Mouse (Mus musculus): ENCODE results near the gene Rab31.
A peak's percentile ranks its signal among the peaks of the same experiment; 100 is the strongest.
"Not testable (repeated sequence)": the region's sequence is repeated elsewhere in the genome, so short reads cannot be mapped to it uniquely, and the experiment has no call there.

Rab31 gene

DNA sequence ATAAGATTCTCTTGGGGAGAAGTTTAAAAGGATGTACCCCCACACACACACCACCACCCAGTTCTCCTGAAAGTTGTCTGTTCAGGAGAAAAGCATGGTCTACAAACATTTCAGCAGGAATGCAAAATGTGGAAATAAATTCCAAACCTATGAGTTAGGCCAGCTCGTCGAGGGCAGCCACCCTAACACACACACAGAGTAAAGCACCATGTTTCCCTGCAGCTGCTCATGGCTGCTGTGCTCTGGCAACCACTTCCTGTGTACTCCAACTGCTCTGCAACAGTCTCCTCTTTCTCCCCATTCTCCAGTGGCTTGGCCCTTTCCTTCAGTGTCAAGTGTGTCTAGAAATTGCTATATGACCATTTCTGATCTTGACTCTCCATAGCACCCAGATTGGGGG is 114.1 kb downstream of the Rab31 start:
- DNase-seq = no peak

DNA sequence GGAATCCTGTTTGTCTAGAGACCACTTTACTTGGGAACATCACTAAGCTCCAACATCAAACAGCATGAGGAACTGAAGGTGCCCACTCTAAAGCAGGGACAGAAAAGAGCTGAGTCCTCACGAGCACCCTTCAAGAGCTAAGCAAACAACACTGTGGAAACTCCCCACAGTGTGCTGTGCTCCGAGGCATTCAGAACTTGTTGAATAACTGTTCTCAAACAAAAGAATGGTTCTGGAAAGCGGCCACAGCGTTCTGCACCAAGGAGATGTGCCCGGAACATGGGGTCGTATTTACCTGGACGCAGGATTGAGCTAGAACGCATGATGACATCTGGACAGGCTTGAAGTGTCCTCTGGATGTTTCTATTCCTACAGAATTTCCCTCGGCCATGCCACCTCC is 114.6 kb downstream of the Rab31 start:
- DNase-seq = peak; percentile 80 to 91

- DNase-seq = no peak
Measured at GRCm38 (mm10) chr17:65656731-65657130, 115.8 kb downstream of the Rab31 start.

GRCm38 (mm10) chr17:65656076-65656475 is 116.5 kb downstream of the Rab31 start:
- no peak for DNase-seq

DNA sequence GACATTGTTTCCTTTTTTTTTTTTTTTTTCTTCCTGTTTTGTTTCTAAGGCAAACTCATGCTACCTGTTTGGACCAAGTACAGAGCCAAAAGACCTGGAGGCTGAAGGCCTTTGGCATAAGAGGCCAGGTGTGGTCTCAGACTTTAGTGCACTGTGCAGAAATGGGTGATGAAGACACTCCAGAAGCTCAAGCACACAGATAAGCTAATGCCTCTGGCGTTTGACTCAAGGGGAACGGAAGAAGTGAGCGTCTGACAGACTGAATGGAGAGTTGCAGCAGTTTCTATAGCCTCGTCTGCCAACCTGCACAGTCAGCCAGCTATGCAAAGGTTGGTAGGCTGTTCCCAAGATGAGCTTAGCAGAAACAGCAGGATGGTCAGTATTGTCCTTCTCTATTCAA is 116.9 kb downstream of the Rab31 start:
- DNase-seq = peak in 1 of 2 experiments; percentile 50

DNA sequence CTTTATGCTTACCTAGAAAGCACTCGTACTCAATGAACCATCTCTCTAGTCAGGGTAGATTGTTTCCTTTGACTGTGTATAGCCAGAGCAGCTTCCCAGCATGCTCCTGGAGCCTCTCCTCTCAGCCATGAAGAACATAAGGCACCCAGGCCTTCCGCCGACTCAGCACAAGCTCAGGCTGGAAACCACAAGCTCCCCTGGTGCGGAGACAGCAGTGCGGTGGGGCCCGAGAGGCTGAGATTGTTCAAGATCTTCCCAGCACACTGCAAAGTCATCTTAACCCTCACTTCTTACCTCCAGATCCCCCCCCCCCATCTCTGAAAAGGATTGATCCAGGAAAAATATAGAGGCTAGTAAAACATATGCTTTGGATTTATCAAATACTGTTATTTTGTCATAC is 122.0 kb downstream of the Rab31 start:
- no peak for DNase-seq

DNA sequence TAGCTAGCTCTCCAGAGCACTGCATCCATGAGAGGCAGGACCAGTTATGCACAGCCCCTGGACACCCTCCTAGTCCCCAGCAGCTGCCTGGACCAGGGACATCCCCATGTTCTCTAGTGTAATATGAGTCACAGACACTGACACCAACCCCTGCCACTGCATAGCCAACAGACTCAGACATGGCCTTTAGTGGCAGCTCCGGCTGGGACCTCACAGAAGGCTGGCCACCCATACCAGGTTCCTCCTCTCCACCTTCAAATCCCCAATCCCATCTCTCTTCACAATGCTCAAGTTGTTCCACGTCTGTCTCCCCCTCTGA is 123.4 kb downstream of the Rab31 start:
- no peak for DNase-seq

GRCm38 (mm10) chr17:65648371-65649174 is 124.0 kb downstream of the Rab31 start:
- DNase-seq = no peak

GRCm38 (mm10) chr17:65647961-65648360 is 124.6 kb downstream of the Rab31 start:
- DNase-seq = no peak

GRCm38 (mm10) chr17:65647226-65647625 is 125.3 kb downstream of the Rab31 start:
- no peak for DNase-seq

- peak; percentile 21 to 48 for DNase-seq
Measured at GRCm38 (mm10) chr17:65643579-65643978, 129.0 kb downstream of the Rab31 start.

DNA sequence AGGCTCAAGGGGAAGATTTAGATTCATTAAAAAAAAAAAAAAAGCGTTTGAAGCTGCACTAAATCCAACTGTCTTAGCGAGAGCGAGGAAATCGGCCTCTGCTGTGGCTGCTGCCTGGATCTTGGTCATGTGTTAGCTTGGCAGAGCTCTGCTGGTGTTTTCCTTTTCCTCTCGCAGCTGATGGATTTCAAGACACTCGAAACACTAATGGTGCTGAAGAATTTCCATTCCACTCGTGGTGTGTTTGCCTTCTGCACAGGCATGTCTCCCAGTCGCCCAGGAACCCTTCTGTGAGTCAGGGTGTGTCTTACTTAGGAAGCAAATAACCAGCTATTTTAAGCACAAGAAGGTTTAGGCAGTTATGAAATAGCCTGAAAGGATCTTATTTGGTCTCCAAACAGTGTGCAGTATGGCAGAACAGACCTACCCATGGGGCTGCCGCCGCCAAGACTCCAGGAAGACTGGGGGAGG is 129.5 kb downstream of the Rab31 start:
- DNase-seq = peak; percentile 85 to 91

- no peak for DNase-seq
Measured at GRCm38 (mm10) chr17:65642578-65642991, 130.0 kb downstream of the Rab31 start.

- DNase-seq = no peak
Measured at GRCm38 (mm10) chr17:65641734-65642218, 130.8 kb downstream of the Rab31 start, which contains the start of gene Txndc2. TSS of gene Txndc2 (minus strand) at chr17:65642168.

DNA sequence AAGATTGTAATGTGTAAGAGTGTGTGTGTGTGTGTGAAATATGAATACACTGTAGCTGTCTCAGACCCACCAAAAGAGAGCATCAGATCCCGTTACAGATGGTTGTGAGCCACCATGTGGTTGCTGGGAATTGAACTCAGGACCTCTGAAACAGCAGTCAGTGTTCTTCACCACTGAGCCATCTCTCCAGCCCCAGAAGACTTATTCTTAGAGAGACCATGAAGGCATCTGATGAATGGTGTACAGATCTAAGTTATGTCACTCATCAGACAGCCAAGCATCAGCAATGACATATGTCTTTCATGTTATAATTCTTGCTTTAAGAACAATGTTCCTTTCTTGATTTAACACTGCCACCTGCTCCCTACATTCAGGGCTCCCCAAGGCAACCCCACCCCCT is 133.4 kb downstream of the Rab31 start:
- DNase-seq = no peak

DNA sequence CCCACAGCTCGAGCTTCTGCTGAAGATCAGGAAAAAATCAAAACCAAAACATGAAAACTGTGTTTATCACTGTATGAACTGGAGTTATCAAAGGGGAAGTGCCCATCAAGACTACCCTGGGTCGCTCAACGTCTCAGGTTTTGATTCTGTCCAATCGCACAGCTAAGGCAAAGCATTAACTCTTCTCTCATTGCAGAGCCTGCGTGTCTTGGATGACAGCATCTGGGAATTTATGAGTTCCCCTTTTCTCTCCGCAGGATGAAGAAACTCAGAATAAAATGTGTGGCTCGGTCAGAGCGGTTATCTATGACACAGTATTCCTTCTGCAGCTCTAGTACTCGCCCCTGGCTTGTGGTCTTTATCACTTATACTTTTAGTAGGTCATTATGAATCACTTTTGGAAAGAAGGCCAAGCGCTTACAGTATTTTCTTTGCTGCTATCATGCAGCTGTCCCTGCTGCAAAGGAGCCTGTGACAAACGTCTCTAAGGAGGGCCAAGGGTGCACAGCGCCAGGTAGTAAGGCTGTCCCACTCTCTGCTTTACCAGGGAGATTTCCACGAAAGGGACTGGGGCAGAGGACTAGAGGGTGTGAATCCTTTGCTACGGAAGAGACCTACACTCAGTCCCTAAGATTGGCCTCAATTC is 136.7 kb downstream of the Rab31 start:
- DNase-seq = no peak

DNA sequence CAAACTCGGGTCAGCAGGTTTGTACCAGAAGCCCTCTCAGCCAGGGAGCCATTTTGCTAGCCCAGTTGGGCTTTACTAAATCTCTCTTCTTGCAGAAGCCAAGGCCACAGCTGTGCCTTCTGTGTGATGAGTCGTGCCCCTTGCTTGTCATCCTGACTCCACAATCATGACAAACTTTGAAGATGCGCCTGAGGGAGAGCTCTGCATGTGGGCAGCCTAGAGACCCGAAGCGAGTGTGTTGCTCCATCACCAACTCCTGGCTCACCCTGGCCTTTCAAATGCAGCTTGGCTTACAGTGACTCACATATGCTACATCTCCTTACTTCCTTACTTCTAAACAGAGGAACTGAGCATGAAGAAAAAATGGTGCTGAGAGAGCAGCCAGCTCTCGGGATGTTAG is 142.6 kb downstream of the Rab31 start:
- no peak for DNase-seq

- DNase-seq = not testable (repeated sequence)
Measured at GRCm38 (mm10) chr17:65628823-65629532, 143.6 kb downstream of the Rab31 start.

DNA sequence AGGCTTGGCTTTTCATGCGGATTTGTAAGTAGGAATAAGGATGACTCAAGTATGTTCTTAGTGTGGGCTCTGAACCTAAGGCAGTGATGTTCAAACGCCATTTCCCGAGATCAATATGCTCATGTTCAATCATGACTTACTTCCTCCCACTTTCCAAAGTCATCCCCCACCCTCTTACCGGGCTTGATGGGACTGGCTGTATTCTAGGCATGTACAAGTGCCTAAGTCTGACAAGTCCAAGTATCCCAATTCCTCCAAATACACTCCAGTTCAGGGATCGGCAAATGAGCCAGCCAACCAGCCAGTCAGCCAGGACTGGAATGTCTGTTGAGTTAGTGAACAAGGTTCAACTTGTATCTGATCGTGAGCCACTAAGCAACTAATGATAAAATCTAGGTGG is 146.3 kb downstream of the Rab31 start:
- no peak for DNase-seq

DNA sequence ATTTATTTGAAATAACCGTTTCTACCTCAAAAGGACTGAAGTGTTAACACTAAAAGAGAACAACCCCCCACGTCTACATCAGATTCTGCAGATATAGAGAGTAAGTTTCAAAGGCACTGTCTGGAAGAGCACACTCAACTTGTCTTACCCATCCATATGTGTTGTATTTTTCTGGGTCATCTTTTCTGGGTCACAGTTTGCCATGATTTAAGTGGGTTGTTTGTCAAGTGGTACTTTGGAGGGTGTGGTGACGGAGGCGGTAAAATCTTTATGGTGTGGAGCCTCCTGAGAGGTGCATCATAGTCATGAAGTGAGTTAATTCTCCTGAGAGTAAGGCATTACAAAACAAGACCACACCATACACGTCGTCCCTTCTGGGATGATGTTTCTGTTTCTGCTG is 147.0 kb downstream of the Rab31 start:
- DNase-seq = no peak

DNA sequence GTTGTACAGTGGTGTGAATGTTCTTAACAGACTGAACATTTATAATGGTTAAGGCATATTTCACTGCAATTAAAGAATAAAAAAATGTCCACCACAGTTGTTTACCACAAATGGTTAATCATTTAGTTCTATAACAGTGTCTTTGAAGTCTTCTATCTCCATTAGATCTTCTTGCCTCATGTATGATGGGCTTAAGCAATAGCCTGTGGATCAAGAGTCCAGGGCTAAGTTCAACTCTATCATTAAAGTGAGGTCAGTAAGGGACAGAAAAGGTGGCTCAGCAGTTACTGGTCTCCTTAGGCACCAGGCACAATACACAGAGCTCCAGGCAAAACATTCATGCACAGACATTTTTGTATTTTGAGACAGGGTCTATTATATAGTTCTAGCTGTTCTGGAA is 149.4 kb downstream of the Rab31 start:
- DNase-seq = no peak

DNA sequence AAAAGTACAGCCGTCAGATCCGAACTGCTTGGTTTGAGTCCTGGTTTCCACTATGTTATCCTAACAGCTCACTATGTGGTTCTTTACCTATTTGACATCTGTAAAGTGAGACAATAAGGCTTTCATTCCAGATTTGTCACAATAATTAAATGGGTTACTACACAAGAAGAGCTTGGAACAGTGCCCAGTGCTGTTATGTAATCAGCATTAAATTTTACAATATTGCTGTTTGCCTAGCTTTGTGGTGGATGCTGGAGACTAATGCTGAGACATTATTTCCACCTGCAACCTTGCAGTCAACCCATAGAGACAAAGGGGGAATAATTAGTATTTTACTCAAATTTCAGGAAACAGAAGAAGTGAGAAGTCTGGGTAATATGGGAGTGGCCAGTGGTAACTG is 154.1 kb downstream of the Rab31 start:
- peak in 1 of 2 experiments; percentile 32 for DNase-seq

GRCm38 (mm10) chr17:65615678-65616077 is 156.9 kb downstream of the Rab31 start:
- DNase-seq = no peak

DNA sequence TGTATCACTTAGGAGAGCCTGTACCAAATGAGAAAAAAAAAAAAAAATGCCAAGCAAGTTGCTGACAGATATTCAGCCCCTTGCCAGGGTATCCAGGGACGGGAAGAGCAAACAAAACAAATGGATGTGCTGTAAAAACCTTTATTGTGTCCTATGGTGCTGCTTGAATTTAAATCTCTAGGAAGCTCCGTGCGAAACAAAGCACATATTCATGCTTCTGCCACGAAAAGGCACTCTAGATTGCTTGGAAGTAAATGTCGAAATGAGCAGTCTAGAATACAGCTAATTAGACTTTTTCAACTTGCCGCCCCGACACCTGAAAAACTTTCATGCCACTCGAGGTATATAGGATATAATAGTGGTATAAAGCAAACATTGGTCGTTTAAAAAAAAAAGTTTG is 158.1 kb downstream of the Rab31 start:
- no peak for DNase-seq

Data from lung, adult 18-20 months (tissue).